Mouse (Mus musculus): ENCODE results near the gene Glipr2. TPM values are rescaled to one million over a fixed set of nuclear protein-coding genes. Genes with fewer than 3 reads are reported as not detected.
A peak's percentile ranks its signal among the peaks of the same experiment; 100 is the strongest.

Gene Glipr2
- polyA plus RNA-seq, 1 experiment from 2014 or later, result 75.8 TPM

- H3K4me1 ChIP-seq, result peaks cover 47% of the 10 kb centered on the region
- no peaks in the 10 kb centered on the region for H3K9me3 ChIP-seq
- peaks cover 8% of the 10 kb centered on the region; the same call in 1 of the 2 replicates for H3K27me3 ChIP-seq (replicated peaks; ENCODE audit: low read depth, poor library complexity, severe bottlenecking)
Measured at GRCm38 (mm10) chr4:43973526-43973981, 16.4 kb downstream of the Glipr2 start.

GRCm38 (mm10) chr4:43974914-43975616 lies 17.9 kb downstream of the Glipr2 start:
- peaks cover 49% of the 10 kb centered on the region for H3K4me1 ChIP-seq
- no peak overlapping the region for H3K4me3 ChIP-seq
- H3K27me3 ChIP-seq (replicated peaks; ENCODE audit: low read depth, poor library complexity, severe bottlenecking), result peaks cover 7% of the 10 kb centered on the region; the same call in 1 of the 2 replicates
- peaks cover 11% of the 10 kb centered on the region for H3K36me3 ChIP-seq (replicated peaks)
- no peaks in the 10 kb centered on the region for H3K9me3 ChIP-seq
- no peak for DNase-seq (ENCODE audit: low spot score)
- 86% methylated on average over 10 of the region's 10 CpGs for WGBS
- no peak overlapping the region for H3K27ac ChIP-seq (replicated peaks)

More at GRCm38 (mm10) chr4:43973526-43973981, 16.4 kb downstream of the Glipr2 start:
- WGBS, result 69% methylated on average over 4 of the region's 4 CpGs
- H3K27ac ChIP-seq (replicated peaks), result 0 out of 2 replicates have a peak overlapping the region, but pooled peaks have one; percentile 45
- peaks cover 11% of the 10 kb centered on the region for H3K36me3 ChIP-seq (replicated peaks)
- H3K4me3 ChIP-seq, result no peak overlapping the region
- DNase-seq (ENCODE audit: low spot score), result no peak

DNA sequence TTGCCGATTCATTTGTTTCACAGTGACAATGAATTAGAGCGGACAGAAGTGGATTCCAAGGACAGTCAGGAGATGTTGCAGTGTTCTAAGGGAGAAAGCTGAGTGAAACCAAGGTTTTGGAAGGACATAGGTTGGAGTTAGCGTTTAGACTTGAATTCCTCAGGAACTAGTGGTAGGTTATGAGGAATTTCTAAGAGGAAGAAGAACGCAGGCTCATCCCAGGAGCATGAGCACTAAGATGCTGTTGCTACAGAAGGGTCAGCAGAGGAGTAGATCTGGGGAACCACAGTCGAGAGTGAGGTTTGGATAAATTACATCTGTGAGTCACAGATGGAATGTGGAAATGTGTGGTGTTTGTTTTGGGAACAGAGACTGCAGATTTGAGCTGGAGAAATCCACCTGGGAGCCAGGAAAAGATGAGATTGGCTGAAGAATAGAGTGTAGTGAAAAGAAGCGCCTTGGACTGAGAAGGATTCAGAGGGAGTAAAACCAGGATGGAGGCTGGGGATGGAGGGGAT lies 19.1 kb downstream of the Glipr2 start:
- WGBS, result 85% methylated on average over 6 of the region's 6 CpGs
- H3K27me3 ChIP-seq (replicated peaks; ENCODE audit: low read depth, poor library complexity, severe bottlenecking), result 0 out of 2 replicates have a peak, but pooled peaks cover 7% of the 10 kb centered on the region
- H3K4me3 ChIP-seq, result no peak overlapping the region
- H3K36me3 ChIP-seq (replicated peaks), result peaks cover 5% of the 10 kb centered on the region; the same call in 1 of the 2 replicates
- no peak for DNase-seq (ENCODE audit: low spot score)
- no peaks in the 10 kb centered on the region for H3K9me3 ChIP-seq
- H3K27ac ChIP-seq (replicated peaks), result no peak overlapping the region
- H3K4me1 ChIP-seq, result peaks cover 39% of the 10 kb centered on the region

DNA sequence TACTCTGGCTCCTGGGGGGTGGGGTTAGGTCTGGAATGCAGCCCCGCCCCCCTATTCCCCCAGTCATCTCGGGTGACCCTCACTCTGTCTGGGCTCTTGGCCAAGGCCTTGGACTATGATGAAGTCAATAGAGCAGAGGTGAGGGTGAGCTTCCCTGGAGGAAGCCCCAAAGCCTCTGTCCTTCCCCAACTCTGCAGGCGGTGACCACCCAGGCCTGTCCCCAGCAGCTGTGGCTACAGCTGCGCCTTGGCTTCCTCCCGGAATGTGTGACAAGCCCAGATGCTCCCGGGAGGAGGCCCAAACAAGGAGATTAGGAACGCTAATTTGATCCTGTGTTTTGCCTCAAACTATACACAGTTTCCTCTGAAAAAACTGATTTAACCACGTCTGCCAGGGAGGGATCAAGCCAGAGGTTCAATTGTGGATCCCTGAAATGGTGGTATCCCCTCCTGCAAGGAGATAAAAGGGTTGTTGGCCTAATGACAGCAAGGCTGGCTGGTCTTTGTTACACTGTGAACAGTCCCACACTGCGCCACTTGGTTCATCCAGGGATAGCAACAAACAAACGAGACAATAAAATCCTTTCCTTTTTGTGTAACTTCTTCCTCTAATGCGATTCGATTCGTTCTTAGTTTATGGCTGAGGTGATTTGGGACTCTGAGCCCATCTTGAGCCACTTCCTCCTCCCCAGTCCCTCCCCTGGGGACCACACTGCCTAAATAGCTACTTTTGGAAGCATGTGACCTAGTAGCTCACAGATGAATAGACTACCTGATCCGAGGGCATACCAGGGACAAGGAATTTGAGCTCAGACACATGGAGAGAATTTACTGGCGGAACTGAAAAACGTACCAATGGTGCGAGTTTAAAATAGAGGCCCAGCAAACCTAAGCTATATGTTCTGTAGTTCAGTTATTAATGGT lies 21.6 kb downstream of the Glipr2 start:
- Histone ChIP-seq H3K27me3 (replicated peaks; ENCODE audit: low read depth, poor library complexity, severe bottlenecking) (peaks cover 9% of the 10 kb centered on the region; the same call in 1 of the 2 replicates), H3K36me3 (replicated peaks) (peaks cover 5% of the 10 kb centered on the region; the same call in 1 of the 2 replicates), H3K4me1 (peaks cover 31% of the 10 kb centered on the region), H3K4me3 (no peak overlapping the region), H3K27ac (replicated peaks) (peak overlapping the region; percentile 71), H3K9me3 (no peaks in the 10 kb centered on the region)
- DNase-seq (ENCODE audit: low spot score), result peak; percentile 64
- 17% methylated on average over 17 of the region's 17 CpGs for WGBS

DNA sequence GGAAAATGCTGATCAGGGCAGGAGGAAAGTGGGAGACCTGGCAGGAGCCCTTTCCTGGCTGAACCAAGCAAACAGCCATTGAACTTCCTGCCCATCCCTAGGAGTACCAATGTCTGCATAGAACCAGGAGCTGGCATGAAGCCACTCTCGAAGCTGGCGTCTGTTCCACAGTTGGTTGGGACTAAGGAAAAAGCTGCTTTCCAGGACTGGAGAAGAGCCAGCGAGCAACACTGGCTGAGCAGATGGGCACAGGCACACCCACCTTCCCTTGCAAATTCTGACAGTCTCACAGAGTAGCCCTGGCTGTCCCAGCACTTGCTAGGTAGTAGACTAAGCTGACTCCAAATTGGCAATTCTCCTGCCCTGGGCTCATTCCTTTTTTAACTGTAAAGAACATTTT lies 22.5 kb downstream of the Glipr2 start:
- WGBS, result 87% methylated on average over 3 of the region's 3 CpGs
- no peak overlapping the region for H3K4me3 ChIP-seq
- peak overlapping the region; percentile 71 for H3K27ac ChIP-seq (replicated peaks)
- H3K27me3 ChIP-seq (replicated peaks; ENCODE audit: low read depth, poor library complexity, severe bottlenecking), result peaks cover 12% of the 10 kb centered on the region; the same call in 1 of the 2 replicates
- peaks cover 31% of the 10 kb centered on the region for H3K4me1 ChIP-seq
- no peak for DNase-seq (ENCODE audit: low spot score)
- H3K9me3 ChIP-seq, result no peaks in the 10 kb centered on the region
- peaks cover 5% of the 10 kb centered on the region; the same call in 1 of the 2 replicates for H3K36me3 ChIP-seq (replicated peaks)

GRCm38 (mm10) chr4:43980236-43980635 lies 23.0 kb downstream of the Glipr2 start:
- H3K27ac ChIP-seq (replicated peaks), result no peak overlapping the region
- DNase-seq (ENCODE audit: low spot score), result no peak
- H3K27me3 ChIP-seq (replicated peaks; ENCODE audit: low read depth, poor library complexity, severe bottlenecking), result peaks cover 12% of the 10 kb centered on the region; the same call in 1 of the 2 replicates
- H3K9me3 ChIP-seq, result no peaks in the 10 kb centered on the region
- no peak overlapping the region for H3K4me3 ChIP-seq
- H3K4me1 ChIP-seq, result peaks cover 31% of the 10 kb centered on the region
- H3K36me3 ChIP-seq (replicated peaks), result peaks cover 5% of the 10 kb centered on the region; the same call in 1 of the 2 replicates
- 85% methylated on average over 4 of the region's 4 CpGs for WGBS

DNA sequence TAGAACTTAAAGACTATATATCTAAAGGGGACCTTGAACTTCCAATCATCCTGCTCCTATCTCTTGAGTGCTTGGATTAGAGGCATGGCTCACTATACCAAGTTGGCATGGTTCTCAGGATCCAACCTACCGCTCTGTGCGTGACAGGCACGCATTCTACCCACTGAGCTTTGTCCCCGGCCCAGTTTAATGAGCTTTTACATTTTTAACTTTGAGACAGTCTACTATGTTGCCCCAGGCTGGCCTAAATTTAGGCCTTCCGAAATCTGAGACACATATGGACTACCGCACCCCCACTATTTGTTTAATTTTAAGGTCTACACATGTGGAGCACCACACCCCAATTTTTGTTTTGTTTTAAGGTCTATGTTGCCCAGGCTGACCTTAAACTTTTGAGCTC lies 23.6 kb downstream of the Glipr2 start:
- no peak for DNase-seq (ENCODE audit: low spot score)
- WGBS, result 95% methylated on average over 6 of the region's 6 CpGs
- peaks cover 31% of the 10 kb centered on the region for H3K4me1 ChIP-seq
- peak overlapping the region; percentile 86 for H3K27ac ChIP-seq (replicated peaks)
- peaks cover 5% of the 10 kb centered on the region; the same call in 1 of the 2 replicates for H3K36me3 ChIP-seq (replicated peaks)
- no peaks in the 10 kb centered on the region for H3K9me3 ChIP-seq
- H3K4me3 ChIP-seq, result no peak overlapping the region
- H3K27me3 ChIP-seq (replicated peaks; ENCODE audit: low read depth, poor library complexity, severe bottlenecking), result peaks cover 12% of the 10 kb centered on the region; the same call in 1 of the 2 replicates

DNA sequence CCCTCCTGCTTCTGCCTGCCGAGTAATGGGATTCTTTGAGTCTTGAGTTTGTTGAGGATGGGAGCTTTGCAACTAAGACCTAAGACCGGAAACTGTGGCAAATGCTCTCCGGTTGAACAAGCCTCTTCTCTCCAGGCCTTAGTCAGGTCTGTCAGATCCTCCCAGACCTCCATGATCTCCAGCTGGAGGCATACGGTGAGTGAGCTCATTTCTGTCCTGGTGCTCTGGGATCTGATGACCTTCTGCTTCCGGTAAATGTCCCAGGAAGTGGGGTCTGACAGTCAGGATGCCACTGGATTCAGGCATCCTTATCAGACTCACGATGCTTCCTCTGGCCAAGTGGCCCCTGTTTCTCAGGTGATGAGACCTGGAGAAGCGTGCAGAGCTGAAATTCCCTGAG lies 24.1 kb downstream of the Glipr2 start:
- Histone ChIP-seq H3K27ac (replicated peaks) (peak overlapping the region; percentile 86), H3K4me1 (peaks cover 31% of the 10 kb centered on the region), H3K4me3 (no peak overlapping the region), H3K9me3 (no peaks in the 10 kb centered on the region), H3K36me3 (replicated peaks) (peaks cover 5% of the 10 kb centered on the region; the same call in 1 of the 2 replicates), H3K27me3 (replicated peaks; ENCODE audit: low read depth, poor library complexity, severe bottlenecking) (peaks cover 12% of the 10 kb centered on the region; the same call in 1 of the 2 replicates)
- DNase-seq (ENCODE audit: low spot score), result no peak
- 87% methylated on average over 7 of the region's 7 CpGs for WGBS

GRCm38 (mm10) chr4:43982053-43982732 lies 25.0 kb downstream of the Glipr2 start:
- Histone ChIP-seq H3K27me3 (replicated peaks; ENCODE audit: low read depth, poor library complexity, severe bottlenecking) (peaks cover 8% of the 10 kb centered on the region; the same call in 1 of the 2 replicates), H3K4me3 (peak overlapping the region; percentile 50), H3K9me3 (no peaks in the 10 kb centered on the region), H3K4me1 (peaks cover 31% of the 10 kb centered on the region), H3K36me3 (replicated peaks) (peaks cover 4% of the 10 kb centered on the region; the same call in 1 of the 2 replicates), H3K27ac (replicated peaks) (peak overlapping the region; percentile 86)
- 3% methylated on average over 24 of the region's 24 CpGs for WGBS
- DNase-seq (ENCODE audit: low spot score), result peak; percentile 96

GRCm38 (mm10) chr4:43983181-43983580 lies 26.0 kb downstream of the Glipr2 start, which contains the start of gene Ccin:
TSS of gene Ccin (plus strand) at chr4:43983483.
- WGBS, result 85% methylated on average over 11 of the region's 11 CpGs
- peak within 1 kb of the TSS; percentile 86 for H3K27ac ChIP-seq (replicated peaks)
- no peaks in the 10 kb centered on the region for H3K36me3 ChIP-seq (replicated peaks)
- no peak for DNase-seq (ENCODE audit: low spot score)
- no peaks in the 10 kb centered on the region for H3K9me3 ChIP-seq
- peaks cover 5% of the 10 kb centered on the region; the same call in 1 of the 2 replicates for H3K27me3 ChIP-seq (replicated peaks; ENCODE audit: low read depth, poor library complexity, severe bottlenecking)
- peaks cover 27% of the 10 kb centered on the region for H3K4me1 ChIP-seq
- peak within 1 kb of the TSS; percentile 50 for H3K4me3 ChIP-seq

- DNase-seq (ENCODE audit: low spot score), result no peak
- 93% methylated on average over 22 of the region's 22 CpGs for WGBS
- Histone ChIP-seq H3K4me3 (no peak overlapping the region), H3K9me3 (no peaks in the 10 kb centered on the region), H3K27ac (replicated peaks) (no peak overlapping the region), H3K27me3 (replicated peaks; ENCODE audit: low read depth, poor library complexity, severe bottlenecking) (peaks cover 5% of the 10 kb centered on the region; the same call in 1 of the 2 replicates), H3K36me3 (replicated peaks) (no peaks in the 10 kb centered on the region), H3K4me1 (peaks cover 22% of the 10 kb centered on the region)
Measured at GRCm38 (mm10) chr4:43983756-43984155, 26.6 kb downstream of the Glipr2 start.
